Mouse (Mus musculus) small intestine, adult 2 months (tissue): Measurements from ENCODE around the gene Mtr. TPM values are rescaled to one million over a fixed set of nuclear protein-coding genes. Genes with fewer than 3 reads are reported as not detected.

Experiments
- H3K27ac ChIP-seq: fragments of 200-500 bp; 2 replicates; pipeline ENCODE4 v1.5.1; 2012; ENCODE audit warnings: low read depth, low read length, control low read depth, inconsistent platforms; ENCODE audit not compliant: insufficient read depth
- H3K27me3 ChIP-seq: fragments of 200-500 bp; 2 replicates; pipeline ENCODE4 v1.6.1; 2012; ENCODE audit warnings: mild to moderate bottlenecking, moderate library complexity, low read length, inconsistent platforms; ENCODE audit not compliant: control insufficient read depth, insufficient read depth
- H3K36me3 ChIP-seq: fragments of 200-500 bp; 2 replicates; pipeline ENCODE4 v1.6.1; 2012; ENCODE audit warnings: mild to moderate bottlenecking, low read length, control low read depth, inconsistent platforms; ENCODE audit not compliant: control insufficient read depth, insufficient read depth
- H3K4me1 ChIP-seq: fragments of 200-500 bp; 2 replicates; pipeline ENCODE4 v1.6.1; 2012; ENCODE audit warnings: low read length, inconsistent platforms, mixed read lengths; ENCODE audit not compliant: control insufficient read depth, insufficient read depth, insufficient read length
- H3K4me3 ChIP-seq: fragments of 200-500 bp; 2 replicates; pipeline ENCODE4 v1.5.1; 2012; ENCODE audit warnings: low read depth, mild to moderate bottlenecking, control low read depth, inconsistent platforms, low read length, moderate library complexity
- CTCF ChIP-seq: fragments of 200-500 bp; IDR thresholded peaks from 2 replicates; pipeline ENCODE4 v1.5.1; 2012; ENCODE audit warnings: low read depth, mild to moderate bottlenecking, control low read depth, inconsistent platforms, low read length, moderate library complexity, mixed read lengths; ENCODE audit not compliant: insufficient replicate concordance, insufficient read length; ENCODE audit errors: extremely low read depth
- POLR2A ChIP-seq: fragments of 200-500 bp; IDR thresholded peaks from 2 replicates; pipeline ENCODE4 v1.6.1; 2012; ENCODE audit warnings: low read depth, mild to moderate bottlenecking, control low read depth, inconsistent platforms, low read length, moderate library complexity
- WGBS: fragments of 180-500 bp; shearing (Covaris S2); methylation state at CpG from one replicate; pipeline ENCODE4 v1.1.7; 2018; 5-methylcytosine and 5-hydroxymethylcytosine counted together
- polyA plus RNA-seq: library from polyadenylated mRNA; depleted of rRNA; stranded (reverse); fragments of >200 nt; gene quantifications from 2 replicates; pipeline ENCODE4 v1.2.3, GENCODE M21; 2012

The Mtr gene
- polyA plus RNA-seq, 1 experiment: 2.0 TPM

DNA sequence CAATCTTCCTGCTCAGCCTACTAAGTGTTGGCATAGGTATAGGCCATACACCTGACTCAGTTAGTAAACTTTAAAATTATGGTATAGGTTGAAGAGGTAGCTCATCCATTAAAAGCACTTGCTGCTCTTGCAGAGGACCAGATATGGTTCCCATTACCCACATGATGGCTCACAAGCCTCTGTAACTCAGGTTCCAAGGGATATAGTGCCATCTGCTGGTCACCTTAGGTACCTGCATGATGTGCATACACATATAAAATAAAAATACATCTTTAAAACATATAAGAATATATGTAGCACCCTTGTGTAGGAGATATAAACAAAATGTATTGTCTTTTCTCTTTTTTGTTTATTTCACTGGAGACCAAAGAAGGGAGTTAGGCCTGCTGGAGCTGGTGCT lies 3.6 kb upstream of the Mtr start:
- H3K4me3 ChIP-seq: no peak overlapping the region
- no peaks in the 10 kb centered on the region for H3K36me3 ChIP-seq
- H3K4me1 ChIP-seq: no peaks in the 10 kb centered on the region
- no peaks in the 10 kb centered on the region for H3K27me3 ChIP-seq
- no peak for TF ChIP-seq CTCF
- no peak for TF ChIP-seq POLR2A
- no peak overlapping the region for H3K27ac ChIP-seq

DNA sequence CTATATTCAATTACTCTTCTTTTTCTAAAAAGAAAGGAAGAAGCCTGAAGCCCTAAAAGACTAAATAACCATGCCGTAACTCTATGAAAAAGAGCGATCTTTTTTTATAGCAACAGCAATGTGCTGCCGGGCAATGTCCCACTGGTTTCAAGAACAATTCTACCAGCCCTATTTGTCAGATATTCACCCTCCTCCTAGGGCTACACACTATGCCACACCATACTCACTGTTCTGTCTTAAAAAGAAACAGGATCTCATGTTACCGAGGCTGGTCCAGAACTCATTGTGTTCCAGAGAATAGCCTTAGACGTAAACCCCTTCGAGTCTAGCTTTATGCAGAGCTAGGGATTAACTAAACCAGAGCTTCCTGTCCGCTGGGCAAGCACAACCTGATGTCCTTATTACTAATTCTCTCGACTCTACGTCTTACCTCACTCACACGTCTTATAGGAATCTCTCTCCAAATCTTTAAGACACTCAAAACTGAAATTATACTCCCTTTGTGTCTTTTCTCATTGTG lies 982 bp downstream of the Mtr start:
- Histone ChIP-seq H3K4me3 (peak overlapping the region; percentile 88), H3K27ac (no peak overlapping the region), H3K36me3 (no peaks in the 10 kb centered on the region), H3K4me1 (no peaks in the 10 kb centered on the region), H3K27me3 (no peaks in the 10 kb centered on the region)
- whole genome bisulfite sequencing: 16% methylated on average over 10 of the region's 10 CpGs
- no peak for TF ChIP-seq POLR2A
- TF ChIP-seq CTCF: no peak

DNA sequence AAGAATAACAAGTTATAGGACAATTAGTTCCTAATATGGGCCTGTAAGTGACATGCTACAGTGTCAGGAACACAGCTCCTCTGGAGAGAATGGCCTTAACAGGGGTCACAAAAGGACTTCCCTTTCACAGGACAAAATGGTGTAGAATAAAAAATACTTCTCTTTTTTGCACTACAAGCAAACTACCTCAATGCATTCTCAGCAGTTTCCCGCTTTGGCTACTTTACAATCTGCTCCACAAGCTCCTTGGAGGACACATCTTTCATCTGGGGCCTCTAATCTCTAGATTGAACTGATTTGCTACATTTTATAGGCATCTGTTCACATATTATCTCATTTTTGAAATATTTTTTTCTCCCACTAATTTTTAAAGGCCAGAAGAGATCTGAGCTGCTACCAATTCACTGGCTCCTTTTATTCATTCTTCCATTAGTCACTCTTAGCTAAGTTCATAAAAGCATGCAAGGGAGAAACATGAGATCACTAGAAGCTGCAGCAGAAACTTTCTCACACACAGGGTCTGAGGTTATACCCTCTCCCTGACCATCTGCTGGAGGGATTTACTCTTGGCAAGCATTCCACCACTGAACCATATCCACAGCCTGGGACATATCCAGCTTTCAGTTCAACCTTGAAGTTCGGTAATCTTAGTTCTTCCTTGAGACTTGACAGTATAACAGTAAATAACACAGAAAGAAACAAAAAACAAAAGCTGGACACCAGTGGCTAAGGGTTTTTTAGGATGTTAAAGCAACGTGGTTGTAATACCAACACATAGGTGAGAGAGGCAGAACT lies 1.8 kb downstream of the Mtr start:
- TF ChIP-seq CTCF: no peak
- 57% methylated on average over 3 of the region's 3 CpGs for WGBS
- 0 out of 2 replicates have a peak, but pooled peaks cover 2% of the 10 kb centered on the region for H3K36me3 ChIP-seq
- H3K27ac ChIP-seq: no peak overlapping the region
- no peaks in the 10 kb centered on the region for H3K27me3 ChIP-seq
- H3K4me1 ChIP-seq: no peaks in the 10 kb centered on the region
- no peak overlapping the region for H3K4me3 ChIP-seq

DNA sequence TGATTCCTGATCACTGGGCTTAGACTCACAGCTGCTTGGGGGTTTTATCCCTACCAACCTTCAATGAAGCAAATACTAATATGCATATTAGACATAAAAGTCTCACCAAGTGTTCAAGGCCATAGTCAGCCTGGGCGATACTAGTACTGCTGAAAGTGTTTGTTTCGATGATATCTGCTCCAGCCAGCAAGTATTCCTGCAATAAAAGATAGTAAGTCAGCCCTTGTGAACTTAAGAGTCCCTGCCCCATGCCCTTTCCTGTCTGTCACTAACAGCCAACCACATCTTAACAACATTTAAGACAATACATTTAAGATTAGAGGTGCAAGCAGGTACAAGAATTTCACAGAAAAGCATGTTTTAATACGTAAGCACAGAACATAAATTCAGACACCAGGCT lies 7.4 kb downstream of the Mtr start:
- Histone ChIP-seq H3K4me3 (no peak overlapping the region), H3K36me3 (peaks cover 7% of the 10 kb centered on the region), H3K27ac (no peak overlapping the region), H3K27me3 (no peaks in the 10 kb centered on the region), H3K4me1 (no peaks in the 10 kb centered on the region)
- no peak for TF ChIP-seq CTCF
- TF ChIP-seq POLR2A: no peak
- 93% methylated on average over 3 of the region's 3 CpGs for WGBS

DNA sequence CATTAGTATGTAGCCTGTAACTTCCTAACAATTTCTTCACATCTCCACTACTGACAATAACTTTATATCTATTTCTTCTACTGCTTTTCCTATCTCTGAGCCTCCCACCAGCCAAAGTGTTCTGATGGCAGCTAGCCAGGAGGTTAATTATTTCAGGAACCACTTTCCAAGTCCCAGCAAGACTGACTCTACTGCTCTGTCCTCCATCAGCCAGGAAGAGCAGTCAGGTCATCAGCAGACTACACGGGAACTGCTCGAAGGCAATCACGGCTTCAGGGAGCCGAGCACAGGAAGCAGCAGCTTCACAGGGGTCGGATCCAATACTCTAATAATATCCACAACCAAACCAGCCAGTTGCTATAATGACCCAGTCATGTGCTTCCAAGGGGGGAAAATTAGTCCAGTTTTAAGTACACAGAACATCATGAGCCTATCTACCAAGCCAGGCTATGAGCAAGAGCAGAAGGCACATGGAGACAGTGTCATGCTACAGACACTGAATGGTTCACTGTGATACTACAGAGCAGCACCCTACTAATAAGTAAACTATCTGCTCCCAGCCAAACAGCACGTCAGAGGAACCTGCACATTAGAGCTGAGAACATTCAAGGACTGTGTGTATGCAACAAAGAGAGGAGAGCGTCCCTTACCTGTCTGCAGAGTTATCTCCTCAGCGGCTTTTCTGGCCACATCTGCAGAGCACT lies 8.6 kb downstream of the Mtr start:
- no peaks in the 10 kb centered on the region for H3K27me3 ChIP-seq
- peaks cover 8% of the 10 kb centered on the region for H3K36me3 ChIP-seq
- TF ChIP-seq POLR2A: no peak
- TF ChIP-seq CTCF: no peak
- H3K27ac ChIP-seq: no peak overlapping the region
- no peak overlapping the region for H3K4me3 ChIP-seq
- H3K4me1 ChIP-seq: no peaks in the 10 kb centered on the region
- 84% methylated on average over 8 of the region's 8 CpGs for WGBS

DNA sequence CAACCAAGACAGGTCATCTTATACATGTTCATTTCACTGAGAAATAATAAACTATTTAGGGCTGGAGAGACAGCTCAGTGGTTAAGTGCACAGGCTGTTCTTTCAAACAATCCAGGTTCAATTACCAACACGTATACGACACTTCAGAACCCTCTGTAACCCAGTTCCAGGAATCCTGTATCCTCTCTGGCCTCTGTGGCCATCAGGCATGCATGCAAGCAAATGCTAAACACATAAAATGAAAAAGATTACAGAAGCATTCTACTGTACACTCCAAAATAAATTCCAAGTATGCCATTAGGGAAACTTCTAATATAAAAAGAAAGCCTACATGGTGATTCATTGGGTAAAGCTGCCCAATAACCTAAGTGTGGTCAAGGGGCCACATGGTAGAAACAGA lies 12.0 kb downstream of the Mtr start:
- TF ChIP-seq CTCF (no peak), POLR2A (no peak)
- Histone ChIP-seq H3K4me3 (no peak overlapping the region), H3K36me3 (peaks cover 14% of the 10 kb centered on the region), H3K27ac (no peak overlapping the region), H3K27me3 (no peaks in the 10 kb centered on the region), H3K4me1 (no peaks in the 10 kb centered on the region)
- 94% methylated on average over 2 of the region's 2 CpGs for whole genome bisulfite sequencing

DNA sequence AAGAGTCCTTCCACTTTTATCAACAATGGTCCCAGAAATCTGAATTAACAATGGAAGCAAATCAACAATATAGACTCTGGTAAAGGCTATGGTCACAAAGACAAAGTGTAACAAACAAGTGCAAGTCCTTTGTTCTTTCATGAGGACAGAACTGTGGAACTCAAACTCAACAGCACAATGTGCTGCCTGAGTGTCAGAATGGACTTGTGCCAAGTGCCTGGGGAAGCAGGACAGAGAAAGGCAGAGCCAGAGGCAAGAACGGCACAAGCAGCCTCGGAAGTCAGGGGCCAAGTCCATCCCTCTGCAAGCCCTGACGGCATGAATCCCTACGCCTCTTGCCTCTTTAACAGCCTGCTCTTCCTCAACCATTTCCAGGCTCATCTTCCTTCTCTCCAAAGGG lies 13.9 kb downstream of the Mtr start:
- H3K4me1 ChIP-seq: no peaks in the 10 kb centered on the region
- no peaks in the 10 kb centered on the region for H3K27me3 ChIP-seq
- 89% methylated on average over 4 of the region's 4 CpGs for WGBS
- no peak overlapping the region for H3K27ac ChIP-seq
- H3K36me3 ChIP-seq: peaks cover 18% of the 10 kb centered on the region
- no peak for TF ChIP-seq POLR2A
- no peak for TF ChIP-seq CTCF
- H3K4me3 ChIP-seq: no peak overlapping the region
